Mouse (Mus musculus): ENCODE data around the gene Rb1.
A peak's percentile ranks its signal among the peaks of the same experiment; 100 is the strongest.

The Rb1 gene

GRCm38 (mm10) chr14:73325456-73326381 lies at the start of gene Rb1:
Gene Rb1 (minus strand): TSS chr14:73325822.
- DNase-seq (ENCODE audit: extremely low spot score): peak; percentile 89

GRCm38 (mm10) chr14:73374315-73374890 lies 48.8 kb upstream of the Rb1 start:
- DNase-seq (ENCODE audit: extremely low spot score): no peak

DNA sequence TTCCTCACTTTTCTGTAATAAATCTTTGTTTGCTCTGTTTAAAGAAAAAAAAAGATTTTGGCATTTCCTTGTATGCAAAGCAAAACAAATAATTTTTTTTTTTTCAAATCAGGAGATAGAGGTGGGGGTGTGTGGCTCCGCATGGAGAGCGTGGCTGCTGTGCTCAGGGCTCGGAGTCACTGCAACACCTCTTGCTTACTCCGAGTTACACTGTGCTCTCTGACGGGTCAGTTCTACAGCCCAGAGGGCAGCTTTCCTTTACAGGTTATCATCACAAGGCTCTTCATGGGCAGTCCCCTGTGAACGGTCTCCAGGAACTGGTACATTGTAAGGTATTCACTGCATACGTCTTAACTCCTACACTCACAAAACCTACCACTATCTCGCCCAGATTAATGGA lies 48.0 kb upstream of the Rb1 start:
- no peak for DNase-seq (ENCODE audit: extremely low spot score)

DNA sequence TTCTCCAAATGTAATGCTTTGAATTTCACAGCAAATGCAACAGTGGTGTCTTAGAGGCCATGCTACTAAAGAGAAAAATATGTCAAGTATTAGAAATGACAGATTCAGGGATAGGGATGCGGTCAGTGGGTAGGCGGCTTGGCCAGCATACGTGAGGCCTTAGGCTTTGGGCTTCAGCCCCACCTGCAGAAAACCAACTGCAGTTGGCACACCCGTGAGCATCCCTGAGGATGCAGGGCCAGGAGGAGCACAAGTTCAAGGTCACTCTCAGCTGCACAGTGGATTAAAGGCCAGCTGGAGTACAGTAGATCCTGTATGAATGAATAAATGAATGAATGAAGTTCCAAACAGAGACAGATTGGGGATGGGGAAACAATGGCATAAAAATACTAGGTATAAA lies 47.4 kb upstream of the Rb1 start:
- no peak for DNase-seq (ENCODE audit: extremely low spot score)

DNA sequence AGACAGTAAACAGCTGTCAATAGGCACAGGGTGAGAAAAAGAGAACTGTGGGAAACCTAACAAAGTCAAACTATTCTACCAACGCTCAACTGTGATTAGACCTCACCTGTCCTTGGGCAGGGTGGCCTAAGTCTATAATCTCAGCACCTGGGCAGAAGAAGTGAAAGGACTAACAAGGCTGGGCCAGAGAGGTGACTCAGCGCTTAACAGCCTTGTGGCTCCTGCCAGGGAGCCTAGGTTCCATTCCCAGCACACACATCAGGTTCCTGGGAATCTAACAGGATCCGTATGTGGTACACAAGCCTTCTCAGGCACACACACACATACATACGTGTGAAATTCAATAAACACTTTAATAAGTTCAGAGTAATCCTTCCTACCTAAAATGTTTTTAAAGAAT lies 46.0 kb upstream of the Rb1 start:
- no peak for DNase-seq (ENCODE audit: extremely low spot score)

DNA sequence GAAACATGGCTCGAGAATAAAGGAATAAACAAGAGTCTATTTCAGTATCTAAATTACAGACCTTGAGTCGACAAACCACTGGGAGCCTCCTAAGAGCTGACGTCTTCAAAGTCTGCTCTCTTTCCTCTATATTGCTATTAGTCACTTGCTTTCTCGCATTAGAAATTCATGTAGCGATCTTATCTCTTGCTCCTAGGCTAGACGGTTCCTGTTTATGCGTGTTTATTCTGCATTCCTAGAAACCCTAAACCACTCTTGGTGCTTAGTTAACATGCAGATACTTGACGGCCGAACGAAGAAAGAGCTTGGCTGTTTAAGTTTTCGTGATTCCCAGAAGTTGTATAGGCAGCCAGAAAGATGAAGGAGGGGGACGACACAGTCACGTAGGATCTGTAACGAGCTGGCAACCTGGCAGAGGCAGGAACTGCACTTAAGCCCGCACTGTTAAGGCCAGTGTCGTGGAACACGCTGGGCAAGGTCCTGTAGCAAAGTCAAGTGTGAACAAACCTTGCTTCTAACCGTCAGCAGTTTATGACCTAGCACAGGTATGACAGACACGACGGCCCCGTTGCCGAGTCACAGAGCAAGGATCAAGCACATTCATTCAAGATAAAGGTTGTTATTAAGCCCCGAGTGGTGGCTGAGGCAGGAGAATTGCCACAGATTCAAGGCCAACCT lies 45.2 kb upstream of the Rb1 start:
- DNase-seq (ENCODE audit: extremely low spot score): no peak

DNA sequence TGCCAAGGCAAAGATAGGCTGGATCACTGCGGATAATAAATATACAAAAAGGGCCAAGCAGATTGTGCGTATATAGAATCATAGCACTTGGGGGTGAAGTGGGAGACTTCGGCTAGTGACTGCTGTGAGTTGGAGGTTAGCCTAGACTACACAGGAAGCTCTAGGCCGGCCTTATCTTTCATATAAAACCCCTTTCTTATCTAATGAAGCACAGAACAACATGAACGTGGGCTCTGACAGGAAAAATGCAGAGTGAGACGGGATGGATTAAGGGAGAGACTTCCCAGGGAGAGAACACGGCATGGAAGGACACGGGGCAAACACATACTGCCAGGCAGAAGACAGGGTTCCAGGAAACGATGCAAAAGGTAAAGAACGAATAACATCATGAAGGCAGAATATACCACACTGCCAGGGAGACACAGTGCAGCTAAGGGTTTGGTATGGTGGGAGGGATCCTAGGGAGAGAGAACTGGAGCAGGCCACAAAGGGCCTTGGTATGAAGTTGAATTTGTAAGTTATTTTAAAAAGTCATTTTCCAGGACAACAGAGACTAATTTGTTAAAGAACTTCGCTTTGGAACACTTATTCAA lies 44.6 kb upstream of the Rb1 start:
- no peak for DNase-seq (ENCODE audit: extremely low spot score)

DNA sequence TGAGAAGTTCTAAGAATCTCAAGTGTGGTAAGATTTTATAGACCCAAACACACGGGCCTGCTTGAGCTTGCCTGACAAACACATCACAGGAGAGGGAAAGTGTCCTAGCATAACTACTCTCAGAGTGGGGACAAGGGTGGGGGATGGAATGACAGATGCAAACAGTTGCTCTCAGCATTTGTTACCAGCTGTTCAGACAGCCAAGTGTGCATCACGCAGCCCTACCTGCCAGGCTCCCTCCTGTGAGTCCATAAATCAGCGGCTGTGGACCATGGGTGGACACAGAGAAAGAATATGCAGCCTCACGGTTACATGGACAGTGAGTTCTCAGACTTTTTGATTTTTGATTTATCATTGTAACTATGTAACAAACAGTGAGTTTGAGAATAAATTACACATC lies 44.0 kb upstream of the Rb1 start:
- no peak for DNase-seq (ENCODE audit: extremely low spot score)

DNA sequence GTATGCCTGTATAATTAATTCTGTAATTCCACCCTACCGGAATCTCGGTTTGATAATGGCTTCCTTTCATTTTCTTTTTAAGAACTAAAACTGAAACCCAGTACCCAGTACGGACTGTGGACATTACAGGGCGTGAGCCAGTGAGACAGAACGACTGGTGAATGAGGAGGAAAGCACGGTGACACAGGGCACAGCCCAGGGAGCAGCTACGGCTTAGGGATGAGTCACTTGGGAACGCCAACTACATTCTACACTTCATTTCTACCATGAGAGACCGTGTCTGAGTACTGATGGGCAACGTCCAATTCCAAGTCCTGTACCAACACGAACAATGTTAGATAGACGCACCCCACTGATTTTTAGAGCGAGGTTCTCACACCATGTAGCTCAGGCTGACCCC lies 43.3 kb upstream of the Rb1 start:
- DNase-seq (ENCODE audit: extremely low spot score): no peak

DNA sequence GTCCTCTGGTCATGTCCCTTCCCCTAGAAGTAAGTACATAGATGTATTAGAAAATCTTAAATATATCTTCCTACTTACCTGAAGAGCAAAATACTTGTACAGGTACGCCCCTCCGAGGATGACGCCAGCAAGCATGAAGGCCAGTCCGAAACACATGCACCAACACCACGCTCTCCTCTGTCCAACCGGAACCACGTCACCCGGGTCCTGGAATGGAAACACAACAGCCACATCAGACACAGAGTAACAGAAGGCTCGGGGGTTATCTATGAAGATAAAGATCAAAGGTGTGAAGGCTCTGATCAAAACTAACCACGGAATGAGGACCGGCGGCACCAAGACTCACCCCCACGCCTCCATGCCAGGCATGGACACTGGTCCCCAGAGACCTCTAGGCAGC lies 42.6 kb upstream of the Rb1 start:
- DNase-seq (ENCODE audit: extremely low spot score): no peak

DNA sequence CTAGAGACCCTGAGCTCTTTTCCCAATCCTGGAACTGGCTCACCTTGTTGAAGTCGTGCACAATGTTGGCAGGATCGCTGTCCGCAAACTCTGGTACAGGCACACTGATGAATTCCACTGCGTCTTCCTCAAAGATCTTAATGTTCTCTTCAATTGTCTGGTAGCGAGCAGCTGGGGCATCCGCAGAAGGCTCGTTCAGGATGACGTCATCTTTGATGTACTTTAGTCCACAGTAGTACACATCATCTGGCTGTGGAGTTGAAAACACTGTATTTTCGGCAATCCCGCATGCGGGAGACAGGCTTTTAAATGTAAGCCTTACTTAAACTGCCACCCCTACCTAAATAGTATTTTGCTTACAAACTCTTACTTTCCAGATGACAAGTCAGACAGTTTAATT lies 40.7 kb upstream of the Rb1 start:
- no peak for DNase-seq (ENCODE audit: extremely low spot score)

- no peak for DNase-seq (ENCODE audit: extremely low spot score)
Observed at GRCm38 (mm10) chr14:73363782-73364181, 38.2 kb upstream of the Rb1 start.

DNA sequence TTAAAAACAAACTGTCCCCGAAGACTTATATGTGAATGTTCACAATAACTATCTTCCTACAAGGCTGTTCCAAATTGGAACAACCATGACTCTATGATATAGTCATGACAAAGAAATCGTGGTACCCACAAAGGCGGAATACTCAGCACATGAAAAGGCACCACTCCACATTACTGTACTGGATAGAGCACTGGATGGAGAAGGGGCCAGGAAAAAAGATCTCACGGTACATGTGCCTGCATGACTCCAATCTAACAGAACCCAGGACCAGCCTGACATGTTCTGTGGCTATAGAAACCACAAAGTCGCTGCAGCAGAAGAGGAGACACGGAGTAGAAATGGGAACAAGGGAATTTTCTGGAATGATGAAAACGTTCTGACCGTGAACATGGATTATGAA lies 29.1 kb upstream of the Rb1 start:
- DNase-seq (ENCODE audit: extremely low spot score): no peak

DNA sequence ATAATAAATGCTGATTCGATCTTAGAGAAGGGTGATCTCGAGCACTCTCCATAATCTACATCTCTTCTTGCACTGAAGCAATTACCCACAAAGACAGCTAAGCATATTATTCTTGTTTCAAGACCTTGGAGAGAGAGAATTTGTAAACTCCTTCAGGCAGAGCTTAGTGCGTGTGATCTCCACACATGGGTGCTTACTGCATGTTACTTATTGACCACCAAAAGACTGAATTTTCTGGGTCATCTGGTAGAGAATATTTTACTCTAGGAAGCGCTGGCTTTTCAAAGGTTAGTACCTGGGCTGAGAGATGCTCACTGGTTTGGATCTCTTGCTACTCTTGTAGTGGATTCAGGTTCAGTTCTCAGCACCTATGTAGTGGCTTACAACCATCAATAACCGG lies 25.5 kb upstream of the Rb1 start:
- DNase-seq (ENCODE audit: extremely low spot score): no peak

GRCm38 (mm10) chr14:73350029-73350428 lies 24.4 kb upstream of the Rb1 start:
- no peak for DNase-seq (ENCODE audit: extremely low spot score)

GRCm38 (mm10) chr14:73349061-73349670 lies 23.5 kb upstream of the Rb1 start:
- DNase-seq (ENCODE audit: extremely low spot score): no peak

GRCm38 (mm10) chr14:73347302-73347701 lies 21.7 kb upstream of the Rb1 start:
- no peak for DNase-seq (ENCODE audit: extremely low spot score)

GRCm38 (mm10) chr14:73345614-73346013 lies 20.0 kb upstream of the Rb1 start:
- no peak for DNase-seq (ENCODE audit: extremely low spot score)

- no peak for DNase-seq (ENCODE audit: extremely low spot score)
Observed at GRCm38 (mm10) chr14:73340051-73340755, 14.6 kb upstream of the Rb1 start.

- DNase-seq (ENCODE audit: extremely low spot score): no peak
Observed at GRCm38 (mm10) chr14:73339615-73340014, 14.0 kb upstream of the Rb1 start.

GRCm38 (mm10) chr14:73336316-73337080 lies 10.9 kb upstream of the Rb1 start:
- DNase-seq (ENCODE audit: extremely low spot score): no peak
